Mouse (Mus musculus) B cell, adult 2 months (primary cell): Measurements from ENCODE around the gene Gpx3.
"Not testable (repeated sequence)": the region's sequence is repeated elsewhere in the genome, so short reads cannot be mapped to it uniquely, and the experiment has no call there.

Experiments used
- DNase-seq, 2 experiments: peaks; one replicate each; pipeline ENCODE4 v3.0.0; 2022

The Gpx3 gene

DNA sequence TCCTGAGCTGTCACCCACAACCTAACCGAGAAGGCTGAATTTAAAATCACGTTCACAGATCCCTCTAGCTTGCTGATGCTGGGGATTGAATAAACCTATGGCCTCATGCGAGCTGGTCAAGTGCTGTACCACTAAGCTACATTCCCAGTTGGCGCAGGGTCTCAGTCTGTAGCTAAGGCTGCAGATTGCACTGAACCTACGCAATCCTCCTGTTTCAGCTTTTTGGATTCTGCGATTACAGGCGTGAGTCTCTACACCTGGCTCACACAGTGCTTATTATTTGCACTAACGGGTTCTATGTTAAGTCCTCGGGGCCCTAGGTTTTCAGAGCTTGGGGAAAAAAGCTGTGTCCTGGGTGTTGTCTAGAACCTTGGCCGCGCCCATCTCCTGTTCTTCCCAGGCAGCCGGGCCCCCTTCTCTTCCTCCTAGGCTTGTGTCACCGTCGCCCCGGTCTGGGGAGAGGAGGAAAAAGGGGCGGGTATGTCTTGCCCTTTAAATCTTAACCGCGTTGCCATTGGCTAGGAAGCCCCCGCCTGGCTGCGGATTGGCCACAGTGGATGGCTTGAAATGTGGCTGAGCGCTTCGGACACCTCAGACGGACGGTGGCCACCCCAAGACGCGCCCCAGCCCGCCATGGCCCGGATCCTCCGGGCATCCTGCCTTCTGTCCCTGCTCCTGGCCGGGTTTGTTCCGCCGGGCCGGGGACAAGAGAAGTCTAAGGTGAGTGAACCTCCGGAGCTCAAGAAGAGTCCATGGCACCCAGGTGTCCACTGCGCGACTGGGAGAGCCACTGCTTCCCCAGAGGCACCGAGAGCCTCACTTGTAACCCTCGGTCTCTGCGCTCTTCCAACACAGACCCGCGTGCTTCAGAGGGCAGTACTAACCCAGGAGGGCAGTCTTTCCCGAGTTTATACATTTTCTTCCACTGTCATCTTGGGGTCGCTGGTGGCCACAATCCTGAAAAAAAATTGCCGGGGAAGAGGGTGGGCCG, at the start of gene Gpx3:
TSS of gene Gpx3 (plus strand) at position 121 of the 991 bp plus-strand sequence.
- no peak for DNase-seq

DNA sequence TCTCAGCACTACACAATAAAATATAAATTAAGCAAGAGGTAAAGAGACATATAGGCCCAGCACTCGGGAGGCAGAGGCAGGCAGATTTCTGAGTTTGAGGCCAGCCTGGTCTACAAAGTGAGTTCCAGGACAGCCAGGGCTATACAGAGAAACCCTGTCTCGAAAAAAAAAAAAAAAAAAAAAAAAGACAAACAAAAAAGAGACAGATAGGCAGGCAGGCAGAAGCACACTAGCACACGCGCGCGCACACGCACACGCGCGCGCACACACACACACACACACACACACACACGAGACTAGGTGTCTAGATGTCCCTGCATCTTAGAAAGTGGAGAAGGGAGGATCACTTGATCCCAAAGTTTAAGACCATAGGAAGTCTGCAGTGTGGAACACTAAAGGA, 43.4 kb upstream of the Gpx3 start:
- DNase-seq: not testable (repeated sequence)

DNA sequence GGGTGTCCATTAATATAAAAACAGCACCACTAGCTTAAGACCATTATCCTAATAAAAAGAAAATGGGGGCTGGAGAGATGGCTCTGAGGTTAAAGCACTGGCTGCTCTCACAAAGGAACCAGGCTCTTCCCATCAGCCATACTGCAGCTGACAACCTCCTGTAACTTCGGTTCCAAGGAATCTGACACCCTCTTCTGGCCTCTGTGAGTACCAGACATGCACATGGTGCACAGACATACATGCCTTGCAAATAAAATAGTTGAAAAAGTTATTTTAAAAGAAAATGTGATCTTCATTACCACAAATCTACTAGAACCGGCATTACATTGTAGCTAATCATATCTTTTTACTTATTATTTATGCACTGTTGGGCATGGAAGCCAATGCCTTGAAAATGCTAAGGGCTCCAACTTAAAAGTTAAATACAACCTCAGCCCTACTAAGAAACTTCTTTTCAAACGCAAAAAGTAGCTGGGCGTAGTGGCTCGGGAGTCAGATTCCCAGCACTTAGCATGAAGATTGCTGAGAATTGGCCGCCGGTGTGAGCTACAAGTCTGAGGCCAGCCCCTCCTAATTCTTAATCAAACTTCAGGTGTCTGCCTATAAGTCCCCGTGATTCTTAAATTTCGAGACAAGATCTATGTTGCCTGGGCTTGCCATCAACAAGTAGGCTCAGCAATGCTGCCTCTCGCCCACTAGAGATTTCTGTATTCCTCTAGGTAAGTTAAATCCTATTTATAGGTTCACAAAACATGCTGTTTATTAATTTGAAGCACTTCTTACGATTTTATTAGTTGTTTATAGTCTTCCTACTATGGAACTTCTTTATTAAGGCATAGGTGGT, 42.7 kb upstream of the Gpx3 start:
- peak in 1 of 2 experiments; percentile 31 for DNase-seq

DNA sequence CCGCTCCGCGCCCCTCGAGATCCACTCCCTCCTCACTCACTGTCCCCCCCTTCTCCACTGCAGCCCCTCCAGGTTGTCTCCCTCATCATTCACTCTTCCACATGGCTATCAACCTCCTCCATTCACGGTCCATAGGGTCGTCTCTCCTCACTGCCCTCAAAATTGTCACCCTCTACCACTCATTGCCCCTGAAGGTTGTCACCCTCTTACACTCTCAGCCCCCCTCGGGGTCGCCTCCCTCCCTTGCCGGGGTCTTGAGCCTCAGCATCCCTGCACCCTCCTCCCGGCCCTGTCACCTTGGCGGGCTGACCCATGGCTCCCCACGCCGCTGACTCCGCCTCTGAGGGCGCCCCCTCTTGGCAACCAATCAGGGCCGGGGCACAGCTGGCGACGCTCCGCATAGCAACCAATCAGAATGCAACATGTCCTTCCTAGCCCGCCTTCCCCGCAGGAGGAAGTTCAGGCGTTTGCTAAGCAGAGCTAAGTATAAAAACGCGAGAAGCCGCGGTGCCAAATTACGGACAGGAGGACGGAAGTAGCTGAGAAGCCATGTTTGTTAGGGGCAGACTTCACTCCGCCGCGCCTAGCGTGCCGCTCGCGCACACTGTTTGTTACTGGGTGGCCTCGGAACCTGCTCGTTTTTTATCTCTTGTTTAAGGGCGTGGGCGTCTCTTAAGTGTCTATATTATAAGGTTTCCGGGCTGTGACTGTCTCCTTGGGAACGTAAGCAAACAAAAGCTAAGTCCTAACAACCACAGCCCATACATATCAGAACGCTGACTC, 41.8 kb upstream of the Gpx3 start, which contains the start of gene Lyrm7:
TSS of gene Lyrm7 (minus strand) at position 661 of the 783 bp plus-strand sequence.
- DNase-seq: peak; percentile 92 to 94

DNA sequence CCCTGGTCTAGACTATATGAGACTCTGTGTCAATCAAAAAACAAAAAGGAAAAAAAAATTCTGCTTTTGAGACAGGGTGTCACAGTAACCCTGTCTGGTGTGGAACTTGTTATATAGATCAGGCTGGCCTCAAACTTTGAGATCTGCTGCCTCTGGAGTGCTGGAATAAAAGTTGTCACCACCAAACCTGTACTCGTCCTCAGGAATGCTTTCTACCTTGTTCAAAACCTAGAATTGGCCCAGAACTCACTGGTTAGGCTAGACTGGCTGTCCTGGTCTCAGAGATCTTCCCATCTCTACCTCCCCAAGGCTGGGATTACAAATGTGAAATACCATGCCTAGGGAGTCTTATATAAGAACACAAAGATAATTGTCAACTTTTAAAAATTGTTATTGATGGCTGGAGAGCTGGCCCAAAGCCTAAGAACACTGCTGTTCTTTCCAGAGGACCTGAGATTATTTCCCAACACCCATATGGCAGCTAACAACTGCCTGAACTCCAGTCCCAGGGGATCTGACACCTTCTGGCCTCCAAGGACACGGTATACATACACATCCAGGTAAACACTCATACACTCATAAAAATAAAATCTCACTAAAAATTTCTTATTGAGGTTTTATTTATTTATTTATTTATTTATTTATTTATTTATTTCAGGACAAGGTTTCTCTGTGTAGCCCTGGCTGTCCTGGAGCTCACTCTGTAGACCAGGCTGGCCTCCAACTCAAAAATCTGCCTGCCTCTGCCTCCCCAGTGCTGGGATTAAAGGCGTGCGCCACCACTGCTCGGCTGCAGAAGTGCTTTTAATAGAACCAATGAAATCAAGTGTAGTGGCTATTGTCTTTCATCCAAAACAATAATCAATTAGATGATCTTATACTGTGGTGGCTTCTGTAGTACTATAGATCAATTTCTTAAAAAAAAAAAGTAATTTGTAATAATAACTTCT, 40.5 kb upstream of the Gpx3 start:
- DNase-seq: no peak

DNA sequence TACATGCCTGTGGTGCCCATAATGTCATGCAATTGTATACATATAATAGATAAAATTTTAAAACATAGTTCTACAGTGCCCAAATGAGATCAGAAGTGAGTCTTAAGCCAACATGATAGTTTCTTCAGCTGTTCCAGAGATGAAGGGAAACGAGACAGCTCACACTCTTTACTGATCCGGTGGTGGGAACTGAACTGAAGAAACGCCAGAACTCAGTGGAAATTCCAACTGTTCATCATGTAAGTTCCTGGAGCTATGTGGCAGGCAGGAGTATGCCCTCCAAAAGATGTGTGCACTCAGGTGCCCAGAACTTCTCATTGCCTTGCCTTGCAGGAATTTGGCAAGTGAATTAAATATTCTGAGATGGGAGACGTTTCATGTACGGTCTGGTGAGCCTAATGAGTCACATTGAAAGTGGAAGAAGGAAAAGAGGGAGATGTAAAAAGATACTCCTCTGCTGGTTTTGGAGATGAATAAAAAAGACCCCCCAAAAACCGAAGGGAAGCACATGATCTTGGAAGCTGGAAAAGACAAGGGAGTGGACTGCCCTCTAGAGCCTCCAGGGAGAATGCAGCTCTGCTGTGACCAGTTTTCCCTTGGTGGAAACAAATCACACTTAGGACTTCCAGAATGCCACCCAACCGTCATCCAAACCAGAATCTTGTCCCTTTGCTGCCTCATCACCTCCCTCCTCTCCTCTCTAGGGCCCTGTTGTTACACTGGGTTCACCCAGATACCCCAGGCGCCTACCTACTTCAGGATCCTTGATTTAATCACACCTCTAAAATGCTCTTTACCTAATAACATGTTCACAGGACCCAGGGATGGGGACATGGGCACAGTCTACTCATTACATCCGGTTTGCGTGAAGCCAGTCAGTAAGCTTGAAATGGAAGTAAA, 39.4 kb upstream of the Gpx3 start:
- DNase-seq: peak; percentile 51 to 58

DNA sequence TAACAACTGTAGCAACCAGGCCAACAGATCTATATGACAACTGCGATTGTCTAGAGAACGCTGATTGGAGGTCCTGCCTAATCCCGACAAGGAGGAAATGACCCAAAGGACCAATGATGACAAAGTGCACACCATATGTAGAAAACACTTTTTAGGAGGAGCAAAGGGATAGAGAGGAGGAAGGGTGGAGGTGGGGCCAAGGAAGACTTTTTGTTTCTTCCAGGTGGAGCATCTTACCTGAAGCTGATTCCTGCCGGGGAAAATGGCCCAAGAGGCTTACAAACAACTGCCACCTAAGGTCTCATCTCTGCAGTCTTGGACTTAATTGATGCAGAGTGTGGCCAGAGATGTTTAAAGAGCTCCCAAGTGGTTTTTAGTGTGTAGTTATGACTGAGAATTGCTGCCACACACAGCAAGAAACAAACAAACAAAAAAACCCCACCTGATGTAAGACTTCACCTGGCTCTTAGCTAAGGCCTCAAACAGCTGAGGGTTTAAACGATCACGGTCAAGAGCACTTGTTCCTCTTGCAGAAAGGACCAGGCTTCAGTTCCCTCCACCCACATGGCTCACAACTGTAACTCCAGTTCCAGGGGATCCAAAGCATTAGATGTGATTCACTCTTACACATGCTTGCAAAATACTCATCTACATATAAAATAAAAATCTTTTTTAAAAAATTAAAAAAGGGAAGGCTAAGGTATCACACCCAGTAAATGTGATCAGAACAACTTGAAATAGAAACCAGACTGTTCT, 36.7 kb upstream of the Gpx3 start:
- DNase-seq: no peak

DNA sequence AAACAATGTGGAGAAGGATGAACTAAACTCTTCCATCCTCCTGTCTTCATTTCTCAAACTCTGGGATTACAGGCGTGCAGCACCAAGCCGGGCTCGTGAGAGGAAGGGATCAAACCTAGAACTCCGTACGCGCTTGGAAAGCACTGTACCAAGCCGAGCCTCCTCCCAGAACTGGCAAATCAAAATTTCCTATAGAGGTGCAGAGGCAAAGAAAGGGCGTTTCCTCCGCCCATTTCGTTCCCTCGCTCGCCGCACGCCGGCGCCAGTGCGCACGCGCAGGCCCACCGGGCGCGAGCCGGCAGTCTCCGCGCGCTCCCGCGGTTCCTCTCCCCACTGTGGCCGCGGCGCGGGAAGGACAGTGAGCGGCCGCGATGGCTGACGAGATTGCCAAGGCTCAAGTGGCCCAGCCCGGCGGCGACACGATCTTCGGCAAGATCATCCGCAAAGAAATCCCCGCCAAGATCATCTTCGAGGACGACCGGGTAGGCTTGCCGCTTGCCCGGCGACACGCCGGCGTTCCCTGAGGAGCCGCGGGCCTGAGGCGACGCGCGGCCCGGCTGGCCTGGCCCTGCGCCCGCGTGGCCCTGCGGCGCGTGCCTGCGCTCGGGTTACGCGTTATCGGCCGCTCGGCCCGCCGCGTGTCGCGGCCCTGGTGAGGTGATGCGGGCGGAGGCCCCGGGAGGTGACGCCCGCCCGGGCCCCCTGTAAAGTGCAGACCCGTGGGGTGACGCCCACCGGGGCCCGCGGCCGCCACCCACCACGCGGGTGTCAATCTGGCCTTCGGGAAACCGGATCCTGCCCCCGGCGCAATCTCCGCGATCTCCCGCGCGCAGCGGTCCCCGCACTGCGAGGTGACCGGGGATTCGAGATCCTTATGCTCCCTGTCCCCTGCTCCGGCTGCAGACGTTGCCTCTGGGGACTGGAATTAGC, 35.9 kb upstream of the Gpx3 start, which contains the start of gene Hint1:
TSS of gene Hint1 (plus strand) at position 265 of the 930 bp plus-strand sequence.
- peak; percentile 92 to 94 for DNase-seq

DNA sequence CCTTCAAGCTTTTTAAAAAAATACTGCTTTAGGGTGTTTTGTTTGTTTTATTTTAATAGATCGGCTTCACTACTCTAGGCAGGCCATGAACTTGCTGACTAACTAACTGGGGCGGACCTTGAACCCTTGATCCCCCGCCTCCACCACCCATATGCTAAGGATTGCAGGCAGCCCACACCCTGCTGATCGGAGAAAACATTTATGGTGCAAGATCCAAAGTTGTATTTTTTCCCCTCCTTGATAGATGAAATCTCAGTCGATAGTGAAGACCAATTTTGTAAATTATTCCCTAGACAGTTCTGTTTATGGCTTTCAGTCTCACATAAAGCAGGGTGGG, 35.2 kb upstream of the Gpx3 start:
- DNase-seq: no peak

DNA sequence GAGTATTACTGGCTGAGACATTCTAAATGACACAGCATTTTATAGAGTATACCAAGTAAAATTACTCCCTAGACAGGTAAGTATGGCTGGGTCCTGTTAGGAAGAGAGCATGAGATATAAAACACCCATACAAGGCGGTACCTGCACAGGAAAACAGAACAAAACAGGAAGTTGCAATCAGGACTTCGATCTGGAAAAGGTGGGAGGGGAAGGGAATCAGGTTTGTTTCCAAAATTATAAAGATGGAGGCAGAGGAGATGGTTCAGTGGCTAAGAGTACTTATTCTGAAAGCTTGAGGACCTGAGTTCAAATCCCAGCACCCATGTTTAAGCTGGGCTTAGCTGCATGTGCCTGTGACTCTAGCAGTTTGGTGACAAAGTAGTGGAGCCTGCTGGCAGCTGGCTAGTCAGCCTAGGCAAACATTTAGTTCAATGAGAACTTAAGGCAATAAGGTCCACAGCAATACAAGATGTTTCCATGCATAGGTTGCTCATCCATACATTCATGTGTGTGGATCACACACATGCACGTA, 34.3 kb upstream of the Gpx3 start:
- no peak for DNase-seq

DNA sequence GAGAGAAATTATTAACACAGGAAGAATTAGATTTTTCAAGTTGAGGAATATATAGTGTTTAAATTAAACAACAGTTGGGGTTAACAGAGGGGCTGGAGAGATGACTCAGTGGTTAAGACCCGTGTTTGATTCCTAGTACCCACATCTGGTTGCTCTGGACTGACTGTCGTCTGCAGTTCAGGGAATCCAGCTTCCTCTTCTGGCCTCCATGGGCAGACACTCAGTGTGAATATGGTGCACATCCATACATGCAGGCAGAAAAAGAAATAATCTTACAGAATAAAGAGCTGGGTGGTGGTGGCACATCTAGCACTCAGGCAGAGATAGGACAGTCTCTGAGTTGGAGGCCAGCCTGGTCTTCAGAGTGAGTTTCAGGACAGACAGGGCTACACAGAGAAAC, 33.8 kb upstream of the Gpx3 start:
- no peak for DNase-seq

DNA sequence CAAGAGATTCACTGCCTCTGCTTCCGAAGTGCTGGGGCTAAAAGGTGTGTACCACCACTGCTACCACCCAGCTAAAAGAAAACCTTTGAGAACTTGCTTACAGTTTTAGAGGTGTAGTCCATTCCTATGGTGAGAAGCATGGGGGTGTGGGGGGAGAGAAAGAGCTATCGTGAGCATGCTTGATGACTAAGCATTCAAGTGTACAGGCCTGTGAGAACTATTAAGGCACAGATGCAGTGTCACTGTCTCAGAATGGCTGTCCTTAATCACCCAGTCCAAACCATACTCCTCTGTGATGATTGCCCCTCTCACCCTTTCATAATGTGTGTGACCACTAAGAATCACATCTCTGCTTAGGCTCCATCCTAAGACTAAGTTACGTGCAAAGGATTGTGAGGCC, 32.9 kb upstream of the Gpx3 start:
- no peak for DNase-seq

DNA sequence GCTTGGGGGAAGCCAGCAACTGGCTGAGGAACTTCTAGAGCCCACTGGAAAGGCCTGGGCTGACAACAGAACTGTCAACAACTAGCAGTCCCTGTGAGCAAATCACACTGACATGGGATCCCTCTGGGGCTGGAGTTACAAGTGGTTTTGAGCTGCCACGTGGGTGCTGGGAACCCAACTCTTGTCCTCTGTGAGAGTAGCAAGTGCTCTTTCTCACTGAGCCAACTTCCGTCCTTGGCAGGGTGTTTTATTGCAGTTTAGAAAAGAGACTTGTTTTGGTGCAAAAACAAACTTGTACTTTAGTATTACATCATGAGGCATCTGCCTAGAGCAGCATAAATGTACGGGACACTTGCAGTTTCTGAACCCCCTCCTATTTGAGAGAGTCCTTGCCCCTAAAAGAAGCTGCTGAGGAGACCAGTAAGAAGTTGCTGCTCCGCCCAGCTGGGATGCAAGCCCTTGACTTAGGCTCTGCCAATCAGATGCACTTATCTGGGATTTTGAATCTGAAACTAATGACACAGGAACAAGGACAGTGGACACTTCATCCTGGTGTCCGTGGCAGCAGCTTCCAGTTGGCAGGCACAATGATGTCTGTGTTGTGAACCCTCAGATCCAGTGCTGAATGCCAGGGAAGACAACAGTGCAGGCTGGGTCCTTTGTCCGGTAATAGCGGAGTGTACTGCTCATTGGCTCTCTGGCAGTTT, 30.3 kb upstream of the Gpx3 start:
- no peak for DNase-seq

DNA sequence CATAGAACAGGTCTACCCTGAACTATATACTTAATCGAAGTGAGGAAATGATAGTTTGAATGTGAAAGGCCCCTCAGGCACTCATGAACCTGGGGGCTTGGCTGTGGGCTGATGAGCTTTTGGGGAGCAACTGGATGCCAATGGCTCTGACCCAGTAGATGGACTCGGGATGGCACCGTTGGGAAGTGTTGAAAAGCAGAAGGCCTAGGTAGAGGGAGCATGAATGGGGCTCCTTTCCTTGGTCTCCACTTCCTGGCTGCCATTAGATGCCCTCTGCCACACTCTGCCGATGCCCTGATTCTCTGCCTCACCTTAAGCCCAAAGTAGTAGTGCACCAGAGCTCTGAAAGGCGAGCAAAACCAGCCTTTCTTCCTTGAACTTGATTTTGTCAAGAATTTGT, 26.2 kb upstream of the Gpx3 start:
- DNase-seq: no peak

DNA sequence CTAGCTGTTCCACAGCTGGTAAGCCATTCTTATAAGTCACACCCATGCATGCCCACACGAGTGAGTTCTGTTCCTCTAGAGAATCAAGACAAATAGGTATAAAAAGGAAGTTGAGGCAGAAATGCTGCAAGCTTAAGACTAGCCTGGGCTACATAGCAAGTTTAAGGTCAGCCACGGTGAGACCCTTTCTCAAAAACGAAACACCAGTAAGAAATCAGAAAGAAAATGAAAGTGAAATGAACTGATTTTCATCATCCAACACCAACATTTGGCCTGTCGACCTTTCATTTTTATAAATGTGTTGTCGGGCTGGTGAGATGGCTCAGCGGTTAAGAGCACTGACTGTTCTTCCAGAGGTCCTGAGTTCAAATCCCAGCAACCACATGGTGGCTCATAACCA, 23.4 kb upstream of the Gpx3 start:
- DNase-seq: no peak

DNA sequence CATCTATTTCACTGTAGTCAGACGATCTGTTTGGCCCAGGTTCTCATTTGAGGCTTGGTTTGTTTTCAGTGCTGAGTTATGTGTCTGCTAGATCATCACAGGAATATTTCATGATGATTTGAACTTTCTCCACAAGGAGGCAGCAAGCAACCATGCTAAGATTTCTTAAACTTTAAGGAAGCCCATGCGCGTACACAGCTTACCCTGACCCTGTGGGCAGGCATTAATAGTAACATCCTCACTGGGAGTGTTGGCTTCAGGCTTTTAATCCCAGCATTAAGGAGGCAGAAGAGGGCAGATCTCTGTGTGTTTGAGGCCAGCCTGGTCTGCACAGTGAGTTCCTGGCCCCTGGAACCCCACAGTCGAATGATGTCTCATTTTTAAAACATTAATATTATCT, 22.8 kb upstream of the Gpx3 start:
- DNase-seq: peak; percentile 60 to 64

DNA sequence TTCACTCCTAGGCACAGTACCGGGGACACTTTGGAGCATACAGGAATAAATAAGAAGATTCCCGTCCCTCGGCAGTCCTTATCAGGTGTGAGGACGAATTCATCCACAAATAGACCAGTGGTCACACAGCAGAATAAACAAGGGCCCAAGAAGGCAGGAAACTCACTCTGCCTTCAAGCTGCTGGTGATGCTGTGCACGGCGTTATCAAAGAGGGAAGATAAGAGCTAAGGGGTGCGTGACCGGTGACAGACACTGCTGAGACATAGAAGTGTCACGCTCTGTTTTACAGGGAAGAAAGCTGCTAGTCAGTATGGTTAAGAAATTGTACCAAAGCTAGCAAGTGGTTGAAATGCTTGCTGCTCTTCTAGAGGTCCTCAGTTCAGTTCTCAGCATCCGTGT, 22.3 kb upstream of the Gpx3 start:
- DNase-seq: no peak

DNA sequence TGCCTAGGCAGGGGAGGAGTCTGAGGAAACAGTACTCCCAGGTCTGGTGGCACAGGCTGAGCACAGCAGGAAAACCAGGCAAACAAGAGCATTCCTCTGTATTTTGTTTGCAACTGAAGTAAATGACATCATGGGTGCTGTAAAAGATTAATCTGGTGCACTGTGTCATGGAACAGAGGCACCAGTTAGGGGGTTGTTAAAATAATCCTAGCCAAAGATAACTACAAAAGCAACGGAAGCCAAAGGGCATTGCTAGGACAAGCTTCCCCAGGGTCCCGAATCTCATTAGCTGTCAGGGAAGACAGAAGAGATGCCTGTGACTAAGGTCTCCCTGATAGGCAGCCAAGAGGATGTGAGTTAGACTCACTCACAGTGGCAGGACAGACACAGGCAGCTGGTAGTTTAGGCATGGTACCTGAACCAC, 21.2 kb upstream of the Gpx3 start:
- no peak for DNase-seq
